Comparison of ENCODE assay signal across 9 mouse cellular contexts in genomic region chr5:139388694-139389675, GRCm38 (mm10). TPM values are rescaled to one million over a fixed set of nuclear protein-coding genes. Genes with fewer than 3 reads are reported as not detected.
DNase-seq lines count a peak whose midpoint lies in the region; ATAC-seq and TF ChIP-seq lines count a peak whose summit lies in the region.
"Had no signal": no experiment of that assay in that cellular context is flagged by ENCODE, and none has a peak within 500 bp of the region (broad histone marks: within the 10 kb centered on the region; RNA-seq: fewer than 3 reads in every experiment).

No protein-coding gene starts in this region.

- 58% methylated on average over 17 of the region's 17 CpGs for WGBS in kidney, adult 2 months
- WGBS in limb, embryonic 13.5 days: 43% methylated on average over 17 of the region's 17 CpGs
- WGBS in neural tube, embryonic 12.5 days: 71% methylated on average over 17 of the region's 17 CpGs

- H3K4me2 ChIP-seq in limb, embryonic 13.5 days (replicated peaks): peak overlapping the region; percentile 23
- no peak overlapping the region for H3K4me2 ChIP-seq in neural tube, embryonic 12.5 days (replicated peaks)

- H3K4me1 ChIP-seq in kidney, adult 2 months (ENCODE audit: control insufficient read depth, insufficient read depth, low read length): peaks cover 41% of the 10 kb centered on the region
- H3K4me1 ChIP-seq in limb, embryonic 13.5 days: peaks cover 43% of the 10 kb centered on the region
- H3K4me1 ChIP-seq in neural tube, embryonic 12.5 days: peaks cover 34% of the 10 kb centered on the region

- H3K9ac ChIP-seq in limb, embryonic 13.5 days: peak overlapping the region; percentile 53
- no peak overlapping the region for H3K9ac ChIP-seq in neural tube, embryonic 12.5 days

- H3K4me3 ChIP-seq in kidney, adult 2 months (ENCODE audit: insufficient read depth, low read depth, low read length): no peak overlapping the region
- no peak overlapping the region for H3K4me3 ChIP-seq in limb, embryonic 13.5 days
- no peak overlapping the region for H3K4me3 ChIP-seq in neural tube, embryonic 12.5 days

- no peak for ATAC-seq in limb, embryonic 13.5 days (ENCODE audit: low FRiP score, low read depth)
- no peak for ATAC-seq in neural tube, embryonic 12.5 days (ENCODE audit: low FRiP score, low read depth)
- ATAC-seq: Patski had no signal

- no peak for TF ChIP-seq POLR2A in kidney, adult 2 months (IDR thresholded peaks at IDR 0.05; ENCODE audit: low read depth, low read length)

- TF ChIP-seq CTCF in kidney, adult 2 months (conservative IDR thresholded peaks at IDR 0.05; ENCODE audit: insufficient read depth, insufficient read length, low read depth, low read length): no peak

- H3K9me3 ChIP-seq in limb, embryonic 13.5 days: no peaks in the 10 kb centered on the region
- H3K9me3 ChIP-seq in neural tube, embryonic 12.5 days: no peaks in the 10 kb centered on the region

- no peak for DNase-seq in kidney, adult 2 months
- no peak for DNase-seq in kidney, adult 18-20 months
- peak; percentile 72 for DNase-seq in brain, adult 2 months (ENCODE audit: low read depth, low spot score)
- DNase-seq in gastrocnemius, adult 8-10 months (ENCODE audit: low spot score in 2 of 2): peak; percentile 29 to 54
- no peak for DNase-seq in adrenal gland, adult 2 months
- DNase-seq in cerebellum, postnatal 36 days: no peak

- H3K36me3 ChIP-seq in kidney, adult 2 months (ENCODE audit: control insufficient read depth, insufficient read depth, low read length): no peaks in the 10 kb centered on the region
- H3K36me3 ChIP-seq in limb, embryonic 13.5 days: 0 out of 2 replicates have a peak, but pooled peaks cover 6% of the 10 kb centered on the region
- no peaks in the 10 kb centered on the region for H3K36me3 ChIP-seq in neural tube, embryonic 12.5 days

- H3K27ac ChIP-seq in kidney, adult 2 months (ENCODE audit: insufficient read depth, low read depth, low read length): peak overlapping the region; percentile 42
- peak overlapping the region; percentile 92 for H3K27ac ChIP-seq in limb, embryonic 13.5 days
- H3K27ac ChIP-seq in neural tube, embryonic 12.5 days: peak overlapping the region; percentile 37; the same call in 1 of the 2 replicates

- H3K27me3 ChIP-seq in kidney, adult 2 months (replicated peaks; ENCODE audit: control insufficient read depth, insufficient read depth, low read length): no peaks in the 10 kb centered on the region
- H3K27me3 ChIP-seq in limb, embryonic 13.5 days: no peaks in the 10 kb centered on the region
- H3K27me3 ChIP-seq in neural tube, embryonic 12.5 days (replicated peaks): no peaks in the 10 kb centered on the region
- H3K27me3 ChIP-seq: Patski had no signal

RNA-seq across cellular contexts. Expression of gene Gpr146, which starts 11.5 kb away (rescaled TPM):
- polyA plus RNA-seq in kidney, adult 2 months (2012; rRNA removed): 39.1 and 43.0 TPM in 2 replicates
- 10 to 100 TPM; 20.9 to 28.6 (median 25.4) TPM for total RNA-seq in gastrocnemius, adult 8-10 months (2022)
- polyA plus RNA-seq in limb, embryonic 13.5 days (2015; fragmentation: Nextera tagmentation; extraction: Ambion mirVana): 1.4 and 1.9 TPM in 2 replicates
- 1.9 and 2.3 TPM in 2 replicates for polyA plus RNA-seq in neural tube, embryonic 12.5 days (2016; fragmentation: Nextera tagmentation; extraction: Ambion mirVana)
- 10 to 100 TPM in 1 of 2 experiments, 1 to 10 TPM in 1; 9.2 to 21.2 TPM for total RNA-seq in adrenal gland, adult 2 months (2021)
- 31.4 and 33.8 TPM in 2 replicates for polyA plus RNA-seq in adrenal gland, adult 2 months (2012; rRNA removed)

RNA-seq across cellular contexts. Expression of gene C130050O18Rik, which starts 16.1 kb away (rescaled TPM):
- polyA plus RNA-seq in kidney, adult 2 months (2012; rRNA removed): 3.0 and 4.3 TPM in 2 replicates
- total RNA-seq in gastrocnemius, adult 8-10 months (2022): under 1 TPM in 2 of 4 experiments, not detected in 2; 0.15 to 0.27 TPM
- polyA plus RNA-seq in limb, embryonic 13.5 days (2015; fragmentation: Nextera tagmentation; extraction: Ambion mirVana): 3.5 and 3.9 TPM in 2 replicates
- polyA plus RNA-seq in neural tube, embryonic 12.5 days (2016; fragmentation: Nextera tagmentation; extraction: Ambion mirVana): 0.20 and 0.33 TPM in 2 replicates
- total RNA-seq in adrenal gland, adult 2 months (2021): 1 to 10 TPM in 1 of 2 experiments, under 1 TPM in 1; 0.46 to 1.3 TPM
- 1.7 and 1.9 TPM in 2 replicates for polyA plus RNA-seq in adrenal gland, adult 2 months (2012; rRNA removed)

RNA-seq across cellular contexts. Expression of gene Gper1, which starts 34.0 kb away (rescaled TPM):
- polyA plus RNA-seq in kidney, adult 2 months (2012; rRNA removed): 2.7 and 3.8 TPM in 2 replicates
- total RNA-seq in gastrocnemius, adult 8-10 months (2022): under 1 TPM; 0.24 to 0.77 (median 0.61) TPM
- polyA plus RNA-seq in limb, embryonic 13.5 days (2015; fragmentation: Nextera tagmentation; extraction: Ambion mirVana): 3.5 and 4.6 TPM in 2 replicates
- 7.2 and 7.8 TPM in 2 replicates for polyA plus RNA-seq in neural tube, embryonic 12.5 days (2016; fragmentation: Nextera tagmentation; extraction: Ambion mirVana)
- 1 to 10 TPM; 3.4 to 6.4 TPM for total RNA-seq in adrenal gland, adult 2 months (2021)
- polyA plus RNA-seq in adrenal gland, adult 2 months (2012; rRNA removed): 5.2 and 7.2 TPM in 2 replicates

RNA-seq across cellular contexts. Expression of gene Cyp2w1, which starts 36.6 kb away (rescaled TPM):
- polyA plus RNA-seq in kidney, adult 2 months (2012; rRNA removed): not detected in 2 replicates
- not detected for total RNA-seq in gastrocnemius, adult 8-10 months (2022)
- polyA plus RNA-seq in limb, embryonic 13.5 days (2015; fragmentation: Nextera tagmentation; extraction: Ambion mirVana): 2.8 and 4.5 TPM in 2 replicates
- polyA plus RNA-seq in neural tube, embryonic 12.5 days (2016; fragmentation: Nextera tagmentation; extraction: Ambion mirVana): 0.13 TPM in 1 of 2 replicates, not detected in the other
- total RNA-seq in adrenal gland, adult 2 months (2021): not detected
- polyA plus RNA-seq in adrenal gland, adult 2 months (2012; rRNA removed): not detected in 2 replicates
- polyA plus RNA-seq: Patski had no signal

RNA-seq across cellular contexts. Expression of gene Cox19, which starts 37.8 kb away (rescaled TPM):
- polyA plus RNA-seq in kidney, adult 2 months (2012; rRNA removed): 114 and 125 TPM in 2 replicates
- total RNA-seq in gastrocnemius, adult 8-10 months (2022): 10 to 100 TPM; 46.5 to 60.3 (median 57.4) TPM
- 98.3 and 109 TPM in 2 replicates for polyA plus RNA-seq in limb, embryonic 13.5 days (2015; fragmentation: Nextera tagmentation; extraction: Ambion mirVana)
- polyA plus RNA-seq in neural tube, embryonic 12.5 days (2016; fragmentation: Nextera tagmentation; extraction: Ambion mirVana): 124 and 127 TPM in 2 replicates
- 10 to 100 TPM; 81.2 to 85.7 TPM for total RNA-seq in adrenal gland, adult 2 months (2021)
- 97.6 and 107 TPM in 2 replicates for polyA plus RNA-seq in adrenal gland, adult 2 months (2012; rRNA removed)

Comparison
In these comparisons a context has a peak if more than half of its experiments do, and no peak if none do; other contexts are left out.
1. DNase-seq: peak in brain, adult 2 months (single experiment) and gastrocnemius, adult 8-10 months (2 of 2); none in kidney, adult 2 months (single experiment), kidney, adult 18-20 months (single experiment), adrenal gland, adult 2 months (single experiment) and cerebellum, postnatal 36 days (0 of 2).
2. H3K27ac ChIP-seq: peak in every context shown above with its lines; median percentile 92 in limb, embryonic 13.5 days; 42 in kidney, adult 2 months; 37 in neural tube, embryonic 12.5 days.